Mouse (Mus musculus) 416B (cell line): ENCODE measurements around the gene Tpmt.

Experiments used
- DNase-seq: peaks from one replicate; pipeline ENCODE4 v3.0.0; 2011; ENCODE audit warnings: low read depth

Gene Tpmt

DNA sequence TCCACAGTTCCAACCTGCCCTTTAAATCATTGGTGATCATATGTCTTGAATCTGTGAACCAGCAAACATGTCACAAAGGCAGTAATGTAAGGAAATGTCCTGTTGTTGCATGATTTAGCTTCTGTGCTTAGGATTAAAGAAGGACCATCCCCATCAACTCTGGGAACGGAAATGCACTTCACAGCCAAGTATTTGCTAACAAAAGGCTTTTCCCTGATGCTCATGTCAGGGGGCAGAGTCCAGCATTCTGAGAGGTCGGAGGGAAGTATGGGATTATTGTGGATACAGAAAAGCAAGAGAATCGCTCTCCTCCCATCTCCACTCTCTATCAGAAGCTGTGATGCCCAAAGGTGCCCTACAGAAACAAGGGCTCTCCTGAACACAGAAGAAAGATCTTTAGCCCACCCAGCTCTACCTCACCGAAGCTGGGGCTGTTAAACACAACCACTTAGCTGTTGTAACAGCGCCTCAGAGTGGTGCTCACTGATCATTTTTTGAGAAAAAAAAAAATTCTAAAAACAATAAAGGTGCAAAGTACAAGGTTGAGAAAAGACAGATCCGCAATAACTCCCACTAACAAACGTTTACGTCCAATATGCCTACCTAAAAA is 2.4 kb downstream of the Tpmt start:
- peak; percentile 62 for DNase-seq

GRCm38 (mm10) chr13:47040061-47040460 is 4.5 kb downstream of the Tpmt start:
- no peak for DNase-seq

DNA sequence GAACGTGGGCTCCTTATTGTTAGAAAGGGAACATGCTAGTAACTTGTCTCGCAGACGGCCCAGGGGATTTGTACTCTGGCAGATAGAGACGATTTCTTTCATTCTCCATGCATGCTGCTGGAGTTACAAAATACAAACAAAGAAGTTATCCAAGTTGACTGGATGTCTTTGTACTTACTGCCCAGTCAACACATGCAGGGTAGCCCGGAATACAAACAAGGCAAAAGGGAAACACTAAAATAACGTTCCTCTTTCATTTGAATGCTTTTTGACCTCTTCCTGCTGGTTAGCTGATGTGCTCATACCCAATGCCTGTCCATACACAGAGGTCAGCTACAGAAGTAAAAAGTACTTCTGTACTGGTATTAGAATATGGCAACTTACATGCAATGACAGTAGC is 6.6 kb downstream of the Tpmt start:
- DNase-seq = no peak

- DNase-seq = no peak
Observed at GRCm38 (mm10) chr13:47033602-47034001, 10.9 kb downstream of the Tpmt start.

DNA sequence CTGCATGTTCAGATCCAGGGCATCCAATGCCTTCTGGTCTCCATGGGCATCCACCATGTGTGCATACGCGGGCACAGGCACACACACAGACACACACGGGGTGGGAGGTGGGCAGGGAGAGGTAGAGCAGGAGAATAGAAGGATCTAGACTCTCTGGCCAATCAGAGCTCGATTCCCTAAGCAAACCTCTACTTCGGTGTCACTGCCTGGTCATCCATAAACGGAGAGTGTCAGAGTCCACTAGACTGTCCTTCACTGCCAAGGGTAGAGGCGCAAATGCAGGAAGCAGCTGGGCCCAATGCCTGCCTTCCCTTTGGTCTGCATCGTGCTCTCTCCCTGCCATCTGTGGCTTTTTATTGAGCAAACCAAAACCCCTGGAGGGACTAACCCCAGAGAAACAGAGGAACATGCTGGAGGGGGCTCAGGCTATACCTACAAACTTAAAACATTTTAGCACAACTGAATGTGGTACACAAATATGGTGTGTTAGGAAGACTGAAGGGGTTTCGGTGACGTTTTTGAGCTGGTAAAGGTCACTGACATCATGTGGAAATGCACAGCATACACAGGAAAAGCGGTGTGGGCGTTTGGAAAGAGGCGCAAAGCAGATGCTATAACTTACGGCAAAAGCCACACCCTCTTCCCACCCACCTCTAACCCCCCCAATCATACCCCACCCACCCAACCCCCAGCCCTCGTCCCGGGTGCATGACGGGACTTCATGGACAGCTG is 14.0 kb downstream of the Tpmt start:
- no peak for DNase-seq

GRCm38 (mm10) chr13:47020798-47021197 is 23.7 kb downstream of the Tpmt start:
- DNase-seq = no peak

DNA sequence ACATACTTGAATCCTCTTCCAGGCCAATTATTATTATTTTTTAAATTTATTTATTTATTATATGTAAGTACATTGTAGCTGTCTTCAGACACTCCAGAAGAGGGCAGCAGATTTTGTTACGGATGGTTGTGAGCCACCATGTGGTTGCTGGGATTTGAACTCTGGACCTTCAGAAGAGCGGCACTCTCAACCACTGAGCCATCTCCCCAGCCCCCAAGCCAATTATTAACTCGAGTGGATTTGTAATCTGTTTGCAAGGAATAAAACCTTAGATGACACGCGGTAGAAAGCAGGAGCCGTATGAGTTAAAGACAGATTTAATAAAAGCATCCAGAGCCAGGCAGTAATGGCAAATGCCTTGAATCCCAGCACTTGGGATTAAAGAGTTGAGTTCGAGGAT is 24.8 kb downstream of the Tpmt start:
- no peak for DNase-seq

- peak; percentile 78 for DNase-seq
Observed at GRCm38 (mm10) chr13:47017259-47017658, 27.3 kb downstream of the Tpmt start.

DNA sequence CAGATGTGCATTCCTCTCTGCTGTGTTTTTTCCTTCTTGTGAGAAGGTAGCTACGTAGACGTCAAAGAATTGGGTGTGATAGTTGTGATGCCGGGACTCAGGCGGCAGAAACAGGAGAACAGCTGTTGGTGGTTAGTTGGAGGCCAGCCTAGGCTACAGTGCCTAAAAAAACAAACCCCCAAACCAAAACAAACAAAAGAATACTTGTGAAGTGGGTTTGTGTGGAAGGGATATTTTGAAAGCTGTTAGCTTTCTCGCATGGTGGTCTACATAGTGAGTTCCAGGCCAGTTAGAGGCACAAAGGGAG is 29.4 kb downstream of the Tpmt start:
- DNase-seq = no peak

DNA sequence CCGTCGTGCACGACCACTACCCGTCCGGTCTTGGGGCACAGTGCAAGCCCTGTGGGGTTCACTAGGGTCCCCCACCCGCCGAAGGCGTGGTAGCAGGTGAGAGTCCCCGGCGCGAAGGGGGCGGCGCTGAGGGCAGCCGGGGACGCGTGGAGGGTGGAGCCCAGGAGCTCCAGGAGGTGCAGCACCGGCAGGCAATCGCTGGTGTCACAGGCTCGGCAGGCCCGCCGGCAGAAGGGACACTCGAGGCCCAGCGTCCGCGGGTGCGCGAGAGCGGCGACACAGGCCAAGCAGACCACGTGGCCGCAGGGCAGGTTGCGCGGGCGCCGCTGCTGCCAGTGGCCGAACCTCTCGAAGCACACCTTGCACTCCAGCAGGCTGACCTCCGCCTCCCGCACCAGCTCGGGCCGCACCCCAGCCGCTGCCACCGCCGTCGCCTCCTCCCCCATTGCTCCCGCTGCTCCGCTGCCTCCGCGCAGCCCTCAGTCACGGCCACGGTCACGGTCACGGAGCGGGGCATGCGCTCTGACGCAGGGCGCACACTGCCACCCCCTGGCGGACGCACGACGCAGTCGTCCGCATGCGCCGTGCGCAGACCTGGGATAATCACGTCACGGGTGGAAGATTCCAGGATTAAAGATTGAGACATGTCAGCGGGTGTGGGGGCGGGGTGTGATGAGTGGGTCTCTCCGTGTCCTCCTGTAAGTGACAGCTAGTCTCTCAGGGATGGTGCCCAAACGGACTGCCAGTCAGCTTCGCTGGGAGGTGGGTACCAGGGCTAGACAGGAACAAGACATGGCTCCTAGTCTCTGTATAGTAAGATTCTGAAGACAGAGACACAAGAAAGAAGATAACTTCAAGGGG is 30.0 kb downstream of the Tpmt start, which contains the start of gene Nhlrc1:
Gene Nhlrc1, minus strand, starts transcription at position 517 of the 861 bp plus-strand sequence.
- no peak for DNase-seq

- DNase-seq = no peak
Observed at GRCm38 (mm10) chr13:47013740-47014139, 30.8 kb downstream of the Tpmt start.

DNA sequence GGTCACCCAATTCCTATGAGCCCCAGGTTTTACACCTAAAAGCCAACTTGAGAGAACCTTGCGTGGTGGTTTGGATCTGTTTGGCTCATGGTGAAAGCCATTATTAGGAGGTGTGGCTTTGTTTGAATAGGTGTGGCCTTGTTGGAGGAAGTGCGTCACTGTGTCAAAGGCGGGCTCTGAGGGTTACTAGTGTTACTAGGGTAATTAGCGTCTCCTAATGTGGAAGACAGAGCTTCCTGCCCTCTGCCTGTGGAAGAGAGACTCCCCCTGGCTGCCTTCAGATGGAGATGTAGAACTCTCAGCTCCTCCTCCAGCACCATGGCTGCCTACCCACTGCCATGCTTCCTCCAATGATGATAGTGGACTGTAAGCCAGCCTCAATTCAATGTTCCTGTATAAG is 42.9 kb downstream of the Tpmt start:
- DNase-seq = peak; percentile 61

DNA sequence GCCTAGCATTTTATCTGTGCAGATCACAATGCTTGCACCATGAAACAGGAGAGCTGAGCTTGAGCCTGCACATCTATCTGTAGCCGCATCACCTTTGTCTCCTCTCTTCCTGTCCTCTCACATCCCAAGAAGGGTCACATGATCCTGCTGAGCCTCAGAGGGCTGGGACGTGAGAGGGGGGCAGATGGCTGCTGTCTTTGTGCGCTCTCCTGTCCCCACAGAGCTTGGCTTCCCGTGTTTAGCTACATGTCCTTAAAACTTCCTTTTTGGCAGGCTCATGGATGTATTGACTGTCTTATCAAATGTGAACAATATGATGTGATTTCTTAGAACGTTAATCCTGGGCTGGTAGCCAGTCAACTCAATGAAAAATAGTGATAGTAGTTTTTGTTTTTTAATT is 45.0 kb downstream of the Tpmt start:
- no peak for DNase-seq

- DNase-seq = no peak
Observed at GRCm38 (mm10) chr13:46997355-46997754, 47.2 kb downstream of the Tpmt start.

- no peak for DNase-seq
Observed at GRCm38 (mm10) chr13:46993274-46993551, 51.3 kb downstream of the Tpmt start.

DNA sequence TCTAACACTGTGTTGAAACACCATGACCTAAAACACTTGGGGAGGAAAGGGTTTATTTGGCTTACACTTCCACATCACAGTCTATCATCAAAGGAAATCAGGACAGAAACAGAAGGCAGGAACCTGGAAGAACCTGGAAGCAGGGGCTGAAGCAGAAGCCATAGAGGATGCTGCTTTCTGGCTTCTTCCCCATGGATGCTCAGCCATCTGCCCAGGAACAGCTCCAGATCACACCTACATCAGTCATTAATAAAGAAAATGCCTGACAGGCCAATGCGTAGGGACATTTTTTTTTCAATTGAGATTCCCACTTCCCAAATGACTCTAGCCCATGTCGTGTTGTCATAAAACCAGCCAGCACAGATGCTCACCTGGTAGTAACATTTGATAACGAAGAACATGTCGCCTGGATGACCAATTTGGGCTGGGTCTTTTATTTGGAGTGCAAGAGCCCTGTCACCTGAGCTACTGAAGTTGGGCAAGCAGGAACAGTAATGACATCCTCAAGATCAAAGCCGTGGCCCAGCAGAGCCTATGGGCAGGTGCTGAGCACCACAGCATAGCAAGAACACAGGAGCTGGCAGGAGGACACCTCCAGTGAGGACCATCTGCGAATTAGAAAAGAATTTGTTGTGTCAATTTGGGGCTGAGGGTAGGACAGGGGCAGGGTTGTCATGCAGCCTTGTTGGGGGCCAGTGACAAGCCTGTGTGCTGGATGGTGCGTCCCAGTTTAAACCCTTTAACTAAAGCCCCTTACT is 51.8 kb downstream of the Tpmt start:
- no peak for DNase-seq

GRCm38 (mm10) chr13:46990376-46991011 is 54.0 kb downstream of the Tpmt start:
- DNase-seq = peak; percentile 53

- no peak for DNase-seq
Observed at GRCm38 (mm10) chr13:46987941-46988340, 56.6 kb downstream of the Tpmt start.

DNA sequence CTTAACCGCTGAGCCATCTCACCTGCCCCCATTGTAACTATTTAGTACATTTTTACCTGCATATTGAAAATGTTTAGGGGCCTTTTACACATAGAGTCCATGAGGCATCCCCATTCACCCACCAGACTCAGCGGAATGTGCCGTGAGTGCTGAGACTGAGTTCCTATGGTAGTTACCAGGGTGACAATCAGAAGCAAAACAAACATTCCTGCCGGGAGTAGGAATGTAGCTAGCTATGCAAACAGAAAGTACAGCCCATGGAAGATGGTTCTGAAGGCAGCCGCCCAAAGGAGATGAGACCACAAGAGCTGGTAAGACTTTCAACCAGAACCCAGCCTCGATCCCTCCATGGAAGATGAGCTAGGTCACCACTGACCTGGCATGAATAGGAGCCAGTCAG is 58.3 kb downstream of the Tpmt start:
- no peak for DNase-seq

GRCm38 (mm10) chr13:46983878-46984277 is 60.7 kb downstream of the Tpmt start:
- DNase-seq = peak; percentile 93

- no peak for DNase-seq
Observed at GRCm38 (mm10) chr13:46979836-46980490, 64.6 kb downstream of the Tpmt start.

DNA sequence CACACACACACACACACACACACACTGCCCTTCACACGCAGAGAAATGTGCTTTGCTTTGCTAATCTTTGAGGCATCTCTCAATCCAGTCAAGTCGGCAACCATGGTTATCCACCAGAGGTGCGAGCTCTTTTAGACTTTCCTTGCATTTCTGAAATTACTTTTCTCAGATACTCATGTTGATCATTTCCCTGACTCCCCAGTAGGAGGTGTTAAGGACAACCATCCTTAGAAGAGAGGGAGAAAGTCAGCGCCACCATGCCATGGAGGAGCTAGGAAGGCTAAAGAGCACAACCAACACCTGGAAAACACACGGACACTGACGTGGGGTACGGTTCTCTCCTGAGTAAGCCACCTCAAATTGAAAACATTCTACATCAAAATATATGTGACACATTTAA is 68.0 kb downstream of the Tpmt start:
- DNase-seq = peak; percentile 83
